Mouse (Mus musculus) kidney, embryonic 15.5 days (tissue): ENCODE data around the gene P4ha1. TPM values are rescaled to one million over a fixed set of nuclear protein-coding genes. Genes with fewer than 3 reads are reported as not detected.

Experiments
- ATAC-seq: fragments of 200-750 bp; cut with Nextera tagmentation; replicated peaks from 2 replicates; pipeline ENCODE4 v1.8.0; 2017; ENCODE audit warnings: moderate TSS enrichment; ENCODE audit not compliant: low FRiP score
- H3K27ac ChIP-seq: fragments of 300-500 bp; sonication (generic); 2 replicates; pipeline ENCODE4 v1.5.1; 2015; ENCODE audit warnings: mild to moderate bottlenecking, inconsistent platforms
- H3K27me3 ChIP-seq: fragments of 300-500 bp; sonication (generic); 2 replicates; pipeline ENCODE4 v1.6.1; 2015; ENCODE audit warnings: inconsistent platforms
- H3K36me3 ChIP-seq: fragments of 300-500 bp; sonication (generic); 2 replicates; pipeline ENCODE4 v1.6.1; 2015; ENCODE audit warnings: inconsistent platforms
- H3K4me1 ChIP-seq: fragments of 300-500 bp; sonication (generic); 2 replicates; pipeline ENCODE4 v1.6.1; 2015; ENCODE audit warnings: inconsistent platforms
- H3K4me2 ChIP-seq: fragments of 300-500 bp; sonication (generic); 2 replicates; pipeline ENCODE4 v1.6.1; 2015; ENCODE audit warnings: moderate library complexity, mild to moderate bottlenecking, inconsistent platforms
- H3K4me3 ChIP-seq: fragments of 300-500 bp; sonication (generic); replicated peaks from 2 replicates; pipeline ENCODE4 v1.5.1; 2015; ENCODE audit warnings: mild to moderate bottlenecking, inconsistent platforms
- H3K9ac ChIP-seq: fragments of 300-500 bp; sonication (generic); 2 replicates; pipeline ENCODE4 v1.6.1; 2015; ENCODE audit warnings: mild to moderate bottlenecking, inconsistent platforms
- H3K9me3 ChIP-seq: fragments of 300-500 bp; sonication (generic); replicated peaks from 2 replicates; pipeline ENCODE4 v1.6.1; 2016; ENCODE audit warnings: inconsistent platforms
- WGBS: fragments of 180-500 bp; shearing (Covaris S2); methylation state at CpG from one replicate; pipeline ENCODE4 v1.1.7; 2015; ENCODE audit warnings: mixed read lengths; 5-methylcytosine and 5-hydroxymethylcytosine counted together
- polyA plus RNA-seq: library from polyadenylated mRNA; unstranded; fragments of >200 nt; fragmentation: Nextera tagmentation; extraction: Ambion mirVana; gene quantifications from 2 replicates; pipeline ENCODE4 v1.2.1, GENCODE M21; 2015

P4ha1 gene
- polyA plus RNA-seq, 1 experiment from 2014 or later: 68.4 TPM

GRCm38 (mm10) chr10:59324311-59325165 is 1.4 kb downstream of the P4ha1 start:
- peak overlapping the region; percentile 86 for H3K4me2 ChIP-seq
- no peaks in the 10 kb centered on the region for H3K9me3 ChIP-seq
- H3K4me1 ChIP-seq: peaks cover 24% of the 10 kb centered on the region
- H3K27me3 ChIP-seq: no peaks in the 10 kb centered on the region
- peak overlapping the region; percentile 97 for H3K27ac ChIP-seq
- H3K9ac ChIP-seq: peak overlapping the region; percentile 80
- 16% methylated on average over 15 of the region's 15 CpGs for WGBS
- H3K36me3 ChIP-seq: no peaks in the 10 kb centered on the region
- H3K4me3 ChIP-seq: peak overlapping the region; percentile 76
- no peak for ATAC-seq

DNA sequence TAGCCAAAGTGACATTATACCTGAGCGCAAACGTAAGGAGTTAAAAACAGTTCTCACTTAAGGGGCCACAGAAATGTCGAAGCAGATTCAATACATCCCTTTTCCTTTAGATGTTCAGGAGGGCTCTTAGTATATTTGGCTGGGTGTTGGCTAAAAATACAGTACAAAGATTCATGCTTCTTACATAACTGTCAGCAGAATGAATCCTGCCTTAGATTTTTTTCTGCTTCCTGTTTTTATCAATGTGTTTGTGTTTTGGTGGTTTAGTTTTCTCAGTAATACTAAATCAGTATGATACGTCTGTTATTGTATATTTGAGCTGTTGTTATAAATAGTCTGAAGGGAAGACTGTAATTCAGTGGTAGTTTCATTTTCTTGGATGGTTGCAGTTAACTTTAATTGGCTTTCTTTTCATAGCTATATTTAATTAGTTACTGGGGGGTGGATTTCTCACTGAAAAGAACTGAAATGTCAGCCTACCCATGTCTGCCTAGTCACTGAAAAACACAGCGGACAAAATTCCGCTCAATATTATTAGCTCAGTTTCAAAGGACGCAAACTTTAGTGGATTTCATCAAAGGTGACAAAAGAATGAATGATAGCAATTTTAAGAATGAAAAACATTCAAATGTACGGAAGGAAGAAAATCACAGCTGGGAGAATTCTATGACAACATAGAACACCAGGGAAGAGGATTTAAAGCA is 3.7 kb downstream of the P4ha1 start:
- Histone ChIP-seq H3K4me1 (peaks cover 24% of the 10 kb centered on the region), H3K9me3 (no peaks in the 10 kb centered on the region), H3K36me3 (no peaks in the 10 kb centered on the region), H3K4me2 (no peak overlapping the region), H3K27ac (no peak overlapping the region), H3K27me3 (no peaks in the 10 kb centered on the region), H3K9ac (no peak overlapping the region), H3K4me3 (no peak overlapping the region)
- ATAC-seq: no peak
- WGBS: 75% methylated on average over 8 of the region's 8 CpGs

GRCm38 (mm10) chr10:59327316-59327710 is 4.2 kb downstream of the P4ha1 start:
- no peak for ATAC-seq
- H3K4me1 ChIP-seq: peaks cover 22% of the 10 kb centered on the region
- no peaks in the 10 kb centered on the region for H3K36me3 ChIP-seq
- no peaks in the 10 kb centered on the region for H3K9me3 ChIP-seq
- WGBS: 89% methylated on average over 3 of the region's 3 CpGs
- H3K9ac ChIP-seq: no peak overlapping the region
- no peak overlapping the region for H3K27ac ChIP-seq
- no peaks in the 10 kb centered on the region for H3K27me3 ChIP-seq
- H3K4me2 ChIP-seq: no peak overlapping the region
- no peak overlapping the region for H3K4me3 ChIP-seq

GRCm38 (mm10) chr10:59331546-59332256 is 8.6 kb downstream of the P4ha1 start:
- no peaks in the 10 kb centered on the region for H3K27me3 ChIP-seq
- H3K4me3 ChIP-seq: no peak overlapping the region
- no peak overlapping the region for H3K9ac ChIP-seq
- no peak overlapping the region for H3K4me2 ChIP-seq
- H3K4me1 ChIP-seq: peaks cover 25% of the 10 kb centered on the region
- no peak for ATAC-seq
- 82% methylated on average over 6 of the region's 6 CpGs for WGBS
- no peak overlapping the region for H3K27ac ChIP-seq
- no peaks in the 10 kb centered on the region for H3K9me3 ChIP-seq
- H3K36me3 ChIP-seq: no peaks in the 10 kb centered on the region

DNA sequence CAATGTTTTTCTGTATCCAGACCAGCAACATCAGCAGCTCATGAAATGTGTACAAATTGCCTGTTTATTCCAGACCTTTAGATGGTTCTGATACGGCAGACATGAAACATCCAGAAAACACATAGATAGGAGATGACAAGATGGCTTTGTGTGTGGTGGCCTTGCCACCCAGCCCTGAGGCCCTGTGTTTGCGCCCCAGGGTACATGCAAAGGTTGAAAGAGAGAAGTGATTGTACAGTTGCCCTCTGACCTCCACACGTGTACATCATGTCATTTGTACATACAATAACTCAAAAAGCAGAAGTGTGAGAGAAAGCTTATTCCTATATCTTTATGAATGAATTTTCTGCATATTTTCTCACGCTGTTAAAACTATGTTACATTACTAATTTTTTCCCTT is 10.3 kb downstream of the P4ha1 start:
- no peaks in the 10 kb centered on the region for H3K9me3 ChIP-seq
- no peak overlapping the region for H3K9ac ChIP-seq
- WGBS: 83% methylated on average over 4 of the region's 4 CpGs
- H3K27me3 ChIP-seq: no peaks in the 10 kb centered on the region
- H3K4me1 ChIP-seq: peaks cover 16% of the 10 kb centered on the region
- H3K4me2 ChIP-seq: no peak overlapping the region
- no peak for ATAC-seq
- no peak overlapping the region for H3K4me3 ChIP-seq
- H3K27ac ChIP-seq: no peak overlapping the region
- peaks cover 6% of the 10 kb centered on the region; the same call in 1 of the 2 replicates for H3K36me3 ChIP-seq

GRCm38 (mm10) chr10:59334899-59335798 is 12.1 kb downstream of the P4ha1 start:
- peak; percentile 85 for ATAC-seq
- H3K4me1 ChIP-seq: peaks cover 16% of the 10 kb centered on the region

DNA sequence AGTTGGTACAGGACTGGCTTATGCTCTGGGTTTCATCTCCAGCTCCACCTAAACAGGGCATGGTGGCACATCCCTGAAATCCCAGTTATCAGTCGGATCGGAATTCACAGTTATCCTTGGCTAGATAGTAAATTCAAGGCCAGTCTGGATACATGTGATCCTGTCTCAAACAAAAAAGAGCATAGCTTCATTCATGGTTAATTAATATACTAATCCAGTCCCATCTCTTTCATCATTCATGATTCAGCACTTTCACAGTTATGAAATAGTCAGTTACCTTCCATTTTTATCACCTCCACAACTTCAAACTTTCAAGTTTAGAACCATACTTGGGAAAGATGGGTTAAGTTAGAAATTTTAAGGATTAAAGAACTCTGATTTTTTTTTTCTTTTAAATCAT is 13.0 kb downstream of the P4ha1 start:
- Histone ChIP-seq H3K4me1 (peaks cover 16% of the 10 kb centered on the region), H3K27ac (no peak overlapping the region), H3K4me3 (no peak overlapping the region), H3K4me2 (no peak overlapping the region), H3K27me3 (no peaks in the 10 kb centered on the region), H3K36me3 (peaks cover 28% of the 10 kb centered on the region), H3K9ac (no peak overlapping the region), H3K9me3 (no peaks in the 10 kb centered on the region)
- ATAC-seq: no peak
- 88% methylated on average over 2 of the region's 2 CpGs for WGBS

More at GRCm38 (mm10) chr10:59334899-59335798, 12.1 kb downstream of the P4ha1 start:
- H3K4me3 ChIP-seq: no peak overlapping the region
- H3K27me3 ChIP-seq: no peaks in the 10 kb centered on the region
- peaks cover 18% of the 10 kb centered on the region for H3K36me3 ChIP-seq
- WGBS: 74% methylated on average over 4 of the region's 4 CpGs
- H3K27ac ChIP-seq: peak overlapping the region; percentile 45
- H3K4me2 ChIP-seq: no peak overlapping the region
- H3K9me3 ChIP-seq: no peaks in the 10 kb centered on the region
- H3K9ac ChIP-seq: no peak overlapping the region

DNA sequence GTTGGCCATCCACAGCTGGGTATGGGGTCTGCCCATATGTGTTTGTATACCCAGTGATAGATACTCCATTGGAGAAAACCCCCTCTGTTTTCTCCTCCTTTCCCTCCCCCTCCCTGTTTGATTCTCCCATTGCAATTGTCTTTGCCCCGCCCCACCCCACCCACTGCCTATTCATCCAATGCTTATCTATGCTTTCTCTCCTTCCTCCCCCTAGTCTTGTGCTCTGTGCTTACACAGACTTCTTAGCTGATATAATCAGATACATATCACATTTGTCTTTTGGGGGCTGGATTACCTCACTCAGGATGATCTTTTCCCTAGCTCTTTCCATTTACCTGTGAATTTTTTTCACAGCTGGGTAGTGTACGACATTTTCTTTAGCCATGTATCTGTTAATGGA is 23.5 kb downstream of the P4ha1 start:
- Histone ChIP-seq H3K9me3 (no peaks in the 10 kb centered on the region), H3K27me3 (no peaks in the 10 kb centered on the region), H3K36me3 (peaks cover 86% of the 10 kb centered on the region), H3K4me3 (no peak overlapping the region), H3K4me1 (no peaks in the 10 kb centered on the region), H3K4me2 (no peak overlapping the region), H3K27ac (no peak overlapping the region), H3K9ac (no peak overlapping the region)
- WGBS: 94% methylated on average over 2 of the region's 2 CpGs
- no peak for ATAC-seq

- H3K9me3 ChIP-seq: no peaks in the 10 kb centered on the region
- no peaks in the 10 kb centered on the region for H3K4me1 ChIP-seq
- peaks cover 90% of the 10 kb centered on the region for H3K36me3 ChIP-seq
- no peak overlapping the region for H3K4me3 ChIP-seq
- H3K4me2 ChIP-seq: no peak overlapping the region
- peak; percentile 69; the same call in 1 of the 2 replicates for ATAC-seq
- no peaks in the 10 kb centered on the region for H3K27me3 ChIP-seq
- 93% methylated on average over 9 of the region's 9 CpGs for whole genome bisulfite sequencing
- H3K27ac ChIP-seq: no peak overlapping the region
- H3K9ac ChIP-seq: no peak overlapping the region
These were observed 25.1 kb downstream of the P4ha1 start for GRCm38 (mm10) chr10:59348200-59348599.

GRCm38 (mm10) chr10:59349536-59349935 is 26.4 kb downstream of the P4ha1 start:
- 96% methylated on average over 2 of the region's 2 CpGs for WGBS
- Histone ChIP-seq H3K36me3 (peaks cover 93% of the 10 kb centered on the region), H3K27me3 (no peaks in the 10 kb centered on the region), H3K9me3 (no peaks in the 10 kb centered on the region), H3K4me2 (no peak overlapping the region), H3K9ac (no peak overlapping the region), H3K4me1 (no peaks in the 10 kb centered on the region), H3K27ac (no peak overlapping the region), H3K4me3 (no peak overlapping the region)
- no peak for ATAC-seq

GRCm38 (mm10) chr10:59353065-59353464 is 30.0 kb downstream of the P4ha1 start:
- WGBS: 44% methylated on average over 1 of the region's 1 CpGs
- H3K9me3 ChIP-seq: no peaks in the 10 kb centered on the region
- H3K9ac ChIP-seq: no peak overlapping the region
- no peak for ATAC-seq
- H3K27me3 ChIP-seq: no peaks in the 10 kb centered on the region
- H3K27ac ChIP-seq: no peak overlapping the region
- no peak overlapping the region for H3K4me2 ChIP-seq
- no peak overlapping the region for H3K4me3 ChIP-seq
- peaks cover 79% of the 10 kb centered on the region for H3K36me3 ChIP-seq
- no peaks in the 10 kb centered on the region for H3K4me1 ChIP-seq
